Mouse (Mus musculus): Measurements from ENCODE around the gene Setd1a. TPM values are rescaled to one million over a fixed set of nuclear protein-coding genes. Genes with fewer than 3 reads are reported as not detected.

Setd1a gene
- total RNA-seq (2023), result 31.3 and 40.4 TPM in 2 replicates

DNA sequence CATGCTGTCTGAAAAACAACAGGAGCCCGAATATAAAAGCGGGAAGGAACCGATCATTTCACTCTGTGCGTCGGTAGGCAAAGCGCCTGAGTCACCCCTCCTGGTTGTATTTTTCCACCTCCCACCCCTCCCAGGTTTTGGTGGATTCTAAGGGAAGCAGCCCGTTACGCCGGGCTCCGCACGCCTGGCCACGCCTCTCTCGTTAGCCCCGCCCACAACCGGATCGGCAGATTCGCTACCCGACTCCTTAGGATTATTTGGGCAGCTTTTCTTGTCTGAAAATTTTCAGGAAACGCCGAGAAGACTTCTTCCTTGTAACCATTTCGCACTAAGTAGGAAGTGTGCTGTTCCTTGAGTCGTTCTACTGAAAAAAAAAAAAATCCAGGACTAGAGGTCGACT is at the start of gene Setd1a:
Gene Setd1a (plus strand): TSS at position 245 of the 400 bp plus-strand sequence.

DNA sequence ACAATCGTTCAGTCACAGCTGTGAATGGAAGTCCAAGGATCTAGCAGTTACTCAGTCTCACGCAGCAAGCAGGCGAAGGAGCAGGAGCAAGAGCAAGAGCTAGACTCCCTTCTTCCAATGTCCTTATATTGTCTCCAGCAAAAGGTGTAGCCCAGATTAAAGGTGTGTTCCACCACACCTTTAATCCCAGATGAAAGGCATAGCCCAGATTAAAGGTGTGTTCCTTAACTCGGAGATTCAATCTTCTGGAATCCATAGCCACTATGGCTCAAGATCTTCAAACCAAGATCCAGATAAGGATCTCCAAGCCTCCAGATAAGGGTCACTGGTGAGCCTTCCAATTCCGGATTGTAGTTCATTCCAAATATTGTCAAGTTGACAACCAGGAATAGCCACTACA is 44.4 kb upstream of the Setd1a start, which contains the start of gene Ctf2:
Gene Ctf2 (minus strand): TSS at position 101 of the 400 bp plus-strand sequence.

DNA sequence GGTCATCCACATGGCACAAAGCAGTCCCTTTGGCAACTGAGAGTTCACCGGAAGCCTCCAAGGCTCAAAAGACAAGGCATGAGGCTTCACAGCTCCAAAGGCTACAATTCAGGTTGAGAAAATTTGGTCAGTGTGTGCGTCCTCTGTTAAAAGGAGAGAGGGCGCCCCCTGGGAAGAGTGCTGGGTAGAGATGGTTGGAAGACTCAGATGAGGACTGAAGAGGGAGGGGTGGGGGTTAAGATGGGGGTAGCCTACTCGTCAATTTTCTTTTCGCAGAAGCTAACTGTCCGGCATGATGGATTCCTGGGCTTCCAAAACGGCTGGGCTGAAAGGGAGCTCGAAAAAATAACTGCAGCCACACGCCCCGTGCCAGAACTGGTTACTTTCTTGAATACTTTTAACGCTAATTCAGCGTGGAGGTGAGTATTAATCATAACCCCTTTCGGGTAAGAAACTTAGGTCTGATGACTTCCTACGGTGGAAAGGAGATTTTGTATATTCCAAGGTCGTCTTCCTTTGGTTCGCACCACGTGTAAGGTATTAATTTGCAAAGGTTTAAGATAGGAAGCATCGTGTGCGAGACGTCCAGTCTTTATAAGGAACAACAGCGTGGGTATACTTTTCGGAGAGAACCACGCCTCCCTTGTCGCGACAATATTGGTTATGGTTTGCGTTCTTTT is 32.0 kb upstream of the Setd1a start, which contains the start of gene Fbxl19:
Gene Fbxl19 (plus strand): TSS at position 178 of the 680 bp plus-strand sequence.

DNA sequence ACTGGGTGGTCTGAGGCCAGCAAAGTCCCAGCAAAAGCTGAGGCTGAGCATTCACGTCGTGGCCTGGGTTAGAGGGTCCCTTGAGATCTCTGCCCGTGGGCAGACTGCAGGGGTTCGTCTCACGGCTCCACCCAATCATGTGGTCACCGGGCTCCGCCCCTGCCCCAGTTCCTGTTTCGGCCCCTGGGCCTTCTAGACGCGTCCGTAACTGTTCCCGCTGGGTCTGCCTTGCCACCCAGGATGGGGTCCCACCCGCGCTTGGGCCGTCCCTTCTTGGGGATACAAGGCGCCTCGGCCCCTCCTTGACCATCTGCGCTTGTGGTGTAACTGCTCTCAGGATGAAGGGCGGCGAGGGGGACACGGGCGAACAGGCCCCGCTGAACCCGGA is 6.8 kb upstream of the Setd1a start, which contains the start of gene Orai3:
Gene Orai3 (plus strand): TSS at position 165 of the 388 bp plus-strand sequence.

DNA sequence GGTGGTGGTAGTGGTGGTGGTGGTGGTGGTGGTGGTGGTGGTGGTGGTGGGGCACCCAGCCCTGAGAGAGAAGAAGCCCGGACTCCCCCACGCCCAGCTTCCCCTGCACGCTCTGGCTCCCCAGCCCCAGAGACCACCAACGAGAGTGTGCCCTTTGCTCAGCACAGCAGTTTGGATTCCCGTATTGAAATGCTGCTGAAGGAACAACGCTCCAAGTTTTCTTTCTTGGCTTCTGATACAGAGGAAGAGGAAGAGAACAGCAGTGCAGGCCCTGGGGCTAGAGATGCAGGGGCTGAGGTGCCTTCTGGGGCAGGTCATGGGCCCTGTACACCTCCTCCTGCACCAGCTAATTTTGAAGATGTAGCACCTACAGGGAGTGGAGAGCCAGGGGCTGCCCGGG is 8.8 kb downstream of the Setd1a start, which contains the start of gene Gm49388:
Gene Gm49388 (plus strand): TSS at position 301 of the 400 bp plus-strand sequence.

DNA sequence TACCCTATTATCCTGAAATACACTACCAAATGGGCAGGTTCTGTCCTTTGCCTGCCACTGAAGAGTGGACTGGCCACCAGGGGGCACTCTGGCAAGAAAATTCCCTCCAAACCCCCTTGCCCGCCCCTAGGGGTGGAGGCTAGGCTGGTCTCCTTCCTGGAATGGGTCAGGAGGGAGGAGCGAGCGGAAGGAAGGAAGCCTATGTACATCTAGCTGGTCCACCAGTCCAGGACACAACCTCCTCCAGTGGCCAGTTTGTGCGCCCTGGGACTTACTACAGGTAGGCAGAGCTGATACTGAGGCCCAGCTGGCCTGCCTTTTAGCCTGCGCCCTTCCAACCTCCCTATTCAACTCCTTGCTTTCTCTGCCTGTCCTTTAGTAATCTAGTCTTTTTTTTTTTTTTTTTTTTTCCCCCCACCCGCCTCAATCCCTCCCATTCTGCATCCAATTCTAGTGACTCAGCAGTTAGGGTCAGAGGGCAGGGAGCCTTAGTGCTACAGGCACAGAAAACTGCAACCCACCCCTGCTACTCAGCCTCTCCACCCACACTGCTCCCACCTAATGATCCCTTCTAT is 24.1 kb downstream of the Setd1a start, which contains the start of gene Hsd3b7:
Gene Hsd3b7 (plus strand): TSS at position 170 of the 575 bp plus-strand sequence.

DNA sequence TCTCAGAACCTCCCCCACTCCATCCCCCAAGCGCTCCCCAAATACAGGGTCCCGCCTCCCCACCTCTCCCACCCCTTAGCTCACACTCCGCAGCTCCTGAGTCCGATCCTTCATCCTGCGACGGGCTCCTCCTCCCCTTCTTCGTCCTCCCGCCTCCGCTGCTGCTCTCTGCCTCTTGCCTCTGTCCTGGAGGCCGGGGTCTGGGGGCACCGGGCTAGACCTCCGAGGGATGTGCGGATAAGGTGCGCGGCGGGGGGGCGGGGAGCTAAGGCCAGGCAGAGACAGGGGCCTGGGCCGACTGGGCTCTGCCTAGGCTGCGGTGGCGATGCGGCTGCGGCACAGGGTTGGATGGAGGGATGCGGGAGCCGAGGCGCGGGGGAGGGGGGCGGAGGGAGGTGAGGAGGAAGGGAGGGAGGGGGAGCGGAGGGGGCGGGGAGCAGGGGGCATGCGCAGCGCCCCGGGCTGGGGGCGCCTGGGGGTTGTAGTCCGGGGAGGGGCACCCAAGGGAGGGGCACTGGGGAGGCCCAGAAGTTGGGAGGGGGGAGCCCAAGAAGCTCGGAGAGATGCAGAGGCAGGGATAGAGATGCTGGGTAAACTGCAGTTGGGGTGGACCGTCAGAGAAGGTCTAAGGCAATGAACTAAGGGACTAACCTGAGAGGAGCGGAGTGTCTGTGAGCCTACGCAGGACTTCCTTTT is 47.9 kb downstream of the Setd1a start, which contains the start of the genes Stx4a and Stx1b:
Gene Stx4a (plus strand): TSS at position 119 of the 696 bp plus-strand sequence.
Gene Stx1b (minus strand): TSS at position 374 of the 696 bp plus-strand sequence.

Other genes with a start within 250 kb of the Setd1a start
- not detected in 2 replicates for gene Tmem265, start 215.3 kb upstream of the Setd1a start, total RNA-seq (2023)
- 132 and 168 TPM in 2 replicates for gene Phkg2, start 203.3 kb upstream of the Setd1a start, total RNA-seq (2023)
- 18.5 and 19.6 TPM in 2 replicates for gene Ccdc189, start 188.1 kb upstream of the Setd1a start, total RNA-seq (2023)
- 199 and 280 TPM in 2 replicates for gene Rnf40, start 187.9 kb upstream of the Setd1a start, total RNA-seq (2023)
- 2.6 and 2.7 TPM in 2 replicates for gene Zfp629, start 160.9 kb upstream of the Setd1a start, total RNA-seq (2023)
- gene Bcl7c, start 67.7 kb upstream of the Setd1a start, total RNA-seq (2023), result 26.0 and 31.1 TPM in 2 replicates
- not detected in 2 replicates for gene Ctf1, start 63.9 kb upstream of the Setd1a start, total RNA-seq (2023)
- not detected in 2 replicates for gene Ctf2, start 44.5 kb upstream of the Setd1a start, total RNA-seq (2023)
- gene Fbxl19, start 32.1 kb upstream of the Setd1a start, total RNA-seq (2023), result 5.9 and 7.9 TPM in 2 replicates
- gene Orai3, start 6.9 kb upstream of the Setd1a start, total RNA-seq (2023), result 21.4 and 28.6 TPM in 2 replicates
- gene Gm49388, start 8.9 kb downstream of the Setd1a start, total RNA-seq (2023), result 3.8 TPM in 1 of 2 replicates, not detected in the other
- 9.7 and 10.8 TPM in 2 replicates for gene Hsd3b7, start 23.9 kb downstream of the Setd1a start, total RNA-seq (2023)
- gene Stx4a, start 47.6 kb downstream of the Setd1a start, total RNA-seq (2023), result 55.8 and 70.3 TPM in 2 replicates
- not detected in 2 replicates for gene Stx1b, start 47.9 kb downstream of the Setd1a start, total RNA-seq (2023)
- gene Zfp646, start 99.6 kb downstream of the Setd1a start, total RNA-seq (2023), result 33.1 and 38.1 TPM in 2 replicates
- gene Zfp668, start 100.2 kb downstream of the Setd1a start, total RNA-seq (2023), result 4.7 and 7.5 TPM in 2 replicates
- gene Prss53, start 114.3 kb downstream of the Setd1a start, total RNA-seq (2023), result not detected in 2 replicates
- gene Gm21974, start 118.8 kb downstream of the Setd1a start, total RNA-seq (2023), result not detected in 2 replicates
- gene Vkorc1, start 118.9 kb downstream of the Setd1a start, total RNA-seq (2023), result 7.5 and 8.1 TPM in 2 replicates
- gene Bckdk, start 127.4 kb downstream of the Setd1a start, total RNA-seq (2023), result 26.7 and 28.4 TPM in 2 replicates
- 15.5 and 18.0 TPM in 2 replicates for gene Kat8, start 135.8 kb downstream of the Setd1a start, total RNA-seq (2023)
- gene Prss8, start 153.4 kb downstream of the Setd1a start, total RNA-seq (2023), result not detected in 2 replicates
- gene Prss36, start 170.1 kb downstream of the Setd1a start, total RNA-seq (2023), result 0.79 and 2.1 TPM in 2 replicates
- gene Fus, start 190.8 kb downstream of the Setd1a start, total RNA-seq (2023), result 510 and 553 TPM in 2 replicates
- gene Pycard, start 217.2 kb downstream of the Setd1a start, total RNA-seq (2023), result 46.4 and 70.4 TPM in 2 replicates
- 0.48 and 0.88 TPM in 2 replicates for gene Trim72, start 227.3 kb downstream of the Setd1a start, total RNA-seq (2023)

Measured in neutrophil, adult 65 days (primary cell).